Mouse (Mus musculus) forebrain, embryonic 12.5 days (tissue): ENCODE results near the gene Shc2. TPM values are rescaled to one million over a fixed set of nuclear protein-coding genes. Genes with fewer than 3 reads are reported as not detected.

Experiments
- ATAC-seq: fragments of 200-750 bp; cut with Nextera tagmentation; 2 replicates; pipeline ENCODE4 v1.8.0; 2017; ENCODE audit warnings: moderate TSS enrichment; ENCODE audit not compliant: low FRiP score
- H3K27ac ChIP-seq: fragments of 300-500 bp; sonication (generic); 2 replicates; pipeline ENCODE4 v1.5.1; 2016; ENCODE audit warnings: mild to moderate bottlenecking
- H3K27me3 ChIP-seq: fragments of 300-500 bp; sonication (generic); 2 replicates; pipeline ENCODE4 v1.6.1; 2016; ENCODE audit warnings: mild to moderate bottlenecking
- H3K36me3 ChIP-seq: fragments of 300-500 bp; sonication (generic); replicated peaks from 2 replicates; pipeline ENCODE4 v1.6.1; 2016; ENCODE audit warnings: mild to moderate bottlenecking
- H3K4me1 ChIP-seq: fragments of 300-500 bp; sonication (generic); 2 replicates; pipeline ENCODE4 v1.6.1; 2016
- H3K4me2 ChIP-seq: fragments of 300-500 bp; sonication (generic); 2 replicates; pipeline ENCODE4 v1.6.1; 2016; ENCODE audit warnings: mild to moderate bottlenecking, moderate library complexity
- H3K4me3 ChIP-seq: fragments of 300-500 bp; sonication (generic); replicated peaks from 2 replicates; pipeline ENCODE4 v1.5.1; 2016; ENCODE audit warnings: mild to moderate bottlenecking
- H3K9ac ChIP-seq: fragments of 300-500 bp; sonication (generic); 2 replicates; pipeline ENCODE4 v1.6.1; 2016; ENCODE audit warnings: mild to moderate bottlenecking
- H3K9me3 ChIP-seq: fragments of 300-500 bp; sonication (generic); 2 replicates; pipeline ENCODE4 v1.6.1; 2016
- WGBS: fragments of 180-500 bp; shearing (Covaris S2); methylation state at CpG from one replicate; pipeline ENCODE4 v1.1.7; 2016; 5-methylcytosine and 5-hydroxymethylcytosine counted together
- polyA plus RNA-seq: library from polyadenylated mRNA; unstranded; fragments of >200 nt; fragmentation: Nextera tagmentation; extraction: Ambion mirVana; gene quantifications from 2 replicates; pipeline ENCODE4 v1.2.1, GENCODE M21; 2016

Shc2 gene
- polyA plus RNA-seq, 1 experiment from 2014 or later, result 12.7 TPM

- no peak for ATAC-seq
- no peak overlapping the region for H3K4me3 ChIP-seq
- H3K4me2 ChIP-seq, result no peak overlapping the region
- H3K9me3 ChIP-seq, result no peaks in the 10 kb centered on the region
- WGBS, result 91% methylated on average over 10 of the region's 10 CpGs
- H3K9ac ChIP-seq, result no peak overlapping the region
- no peaks in the 10 kb centered on the region for H3K27me3 ChIP-seq
- H3K36me3 ChIP-seq, result no peaks in the 10 kb centered on the region
- no peak overlapping the region for H3K27ac ChIP-seq
- no peaks in the 10 kb centered on the region for H3K4me1 ChIP-seq
Observed at GRCm38 (mm10) chr10:79626156-79626555, 11.6 kb downstream of the Shc2 start.

- WGBS, result 88% methylated on average over 9 of the region's 9 CpGs
- no peaks in the 10 kb centered on the region for H3K36me3 ChIP-seq
- H3K9ac ChIP-seq, result no peak overlapping the region
- no peaks in the 10 kb centered on the region for H3K9me3 ChIP-seq
- no peak overlapping the region for H3K4me2 ChIP-seq
- no peaks in the 10 kb centered on the region for H3K27me3 ChIP-seq
- no peak for ATAC-seq
- no peak overlapping the region for H3K27ac ChIP-seq
- H3K4me1 ChIP-seq, result no peaks in the 10 kb centered on the region
- H3K4me3 ChIP-seq, result no peak overlapping the region
Observed at GRCm38 (mm10) chr10:79625398-79625797, 12.3 kb downstream of the Shc2 start.

GRCm38 (mm10) chr10:79623950-79624349 is 13.8 kb downstream of the Shc2 start:
- no peak for ATAC-seq
- WGBS, result 80% methylated on average over 12 of the region's 12 CpGs
- Histone ChIP-seq H3K36me3 (no peaks in the 10 kb centered on the region), H3K4me1 (no peaks in the 10 kb centered on the region), H3K4me3 (no peak overlapping the region), H3K4me2 (no peak overlapping the region), H3K27ac (no peak overlapping the region), H3K9ac (no peak overlapping the region), H3K27me3 (no peaks in the 10 kb centered on the region), H3K9me3 (no peaks in the 10 kb centered on the region)

GRCm38 (mm10) chr10:79616376-79616775 is 21.3 kb downstream of the Shc2 start:
- Histone ChIP-seq H3K9ac (no peak overlapping the region), H3K27ac (no peak overlapping the region), H3K9me3 (no peaks in the 10 kb centered on the region), H3K4me3 (no peak overlapping the region), H3K27me3 (peaks cover 40% of the 10 kb centered on the region), H3K36me3 (no peaks in the 10 kb centered on the region), H3K4me2 (no peak overlapping the region), H3K4me1 (peaks cover 33% of the 10 kb centered on the region)
- ATAC-seq, result no peak
- 89% methylated on average over 5 of the region's 5 CpGs for WGBS

- no peaks in the 10 kb centered on the region for H3K9me3 ChIP-seq
- H3K36me3 ChIP-seq, result no peaks in the 10 kb centered on the region
- 10% methylated on average over 8 of the region's 8 CpGs for WGBS
- no peak overlapping the region for H3K9ac ChIP-seq
- H3K4me2 ChIP-seq, result no peak overlapping the region
- no peak for ATAC-seq
- H3K27me3 ChIP-seq, result peaks cover 45% of the 10 kb centered on the region
- no peak overlapping the region for H3K27ac ChIP-seq
- H3K4me1 ChIP-seq, result peaks cover 33% of the 10 kb centered on the region
- no peak overlapping the region for H3K4me3 ChIP-seq
Observed at GRCm38 (mm10) chr10:79615860-79616259, 21.9 kb downstream of the Shc2 start.

- no peak overlapping the region for H3K27ac ChIP-seq
- H3K9me3 ChIP-seq, result no peaks in the 10 kb centered on the region
- WGBS, result 73% methylated on average over 1 of the region's 1 CpGs
- H3K9ac ChIP-seq, result no peak overlapping the region
- no peaks in the 10 kb centered on the region for H3K36me3 ChIP-seq
- peaks cover 33% of the 10 kb centered on the region for H3K4me1 ChIP-seq
- H3K4me2 ChIP-seq, result peak overlapping the region; percentile 99
- peaks cover 61% of the 10 kb centered on the region for H3K27me3 ChIP-seq
- no peak for ATAC-seq
- H3K4me3 ChIP-seq, result peak overlapping the region; percentile 55
Observed at GRCm38 (mm10) chr10:79614305-79614643, 23.4 kb downstream of the Shc2 start.

- ATAC-seq, result peak; percentile 87
- peak within 1 kb of the TSS; percentile 58 for H3K9ac ChIP-seq
- no peak within 1 kb of the TSS for H3K27ac ChIP-seq
- H3K9me3 ChIP-seq, result no peaks in the 10 kb centered on the region
- H3K4me2 ChIP-seq, result peak within 1 kb of the TSS; percentile 99
- H3K4me1 ChIP-seq, result peaks cover 33% of the 10 kb centered on the region
- H3K36me3 ChIP-seq, result no peaks in the 10 kb centered on the region
- H3K27me3 ChIP-seq, result peaks cover 65% of the 10 kb centered on the region
- H3K4me3 ChIP-seq, result peak within 1 kb of the TSS; percentile 55
- whole genome bisulfite sequencing, result under 1% methylated on average over 58 of the region's 60 CpGs
Observed at GRCm38 (mm10) chr10:79613578-79614304, 24.0 kb downstream of the Shc2 start, which contains the start of gene C2cd4c. Gene C2cd4c, minus strand, starts transcription at chr10:79614025.

GRCm38 (mm10) chr10:79612192-79613135 is 25.3 kb downstream of the Shc2 start:
- Histone ChIP-seq H3K4me1 (peaks cover 33% of the 10 kb centered on the region), H3K9me3 (no peaks in the 10 kb centered on the region), H3K36me3 (no peaks in the 10 kb centered on the region), H3K27me3 (peaks cover 72% of the 10 kb centered on the region), H3K9ac (peak overlapping the region; percentile 33; the same call in 1 of the 2 replicates), H3K4me3 (peak overlapping the region; percentile 21), H3K27ac (no peak overlapping the region), H3K4me2 (peak overlapping the region; percentile 99)
- 0 out of 2 replicates have a peak, but pooled peaks have one; percentile 28 for ATAC-seq
- WGBS, result 11% methylated on average over 51 of the region's 51 CpGs

- no peak overlapping the region for H3K27ac ChIP-seq
- H3K4me2 ChIP-seq, result no peak overlapping the region
- WGBS, result 29% methylated on average over 5 of the region's 5 CpGs
- H3K4me1 ChIP-seq, result peaks cover 31% of the 10 kb centered on the region
- H3K4me3 ChIP-seq, result no peak overlapping the region
- H3K36me3 ChIP-seq, result no peaks in the 10 kb centered on the region
- ATAC-seq, result no peak
- H3K9ac ChIP-seq, result no peak overlapping the region
- H3K9me3 ChIP-seq, result no peaks in the 10 kb centered on the region
- H3K27me3 ChIP-seq, result peaks cover 78% of the 10 kb centered on the region
Observed at GRCm38 (mm10) chr10:79611296-79611695, 26.4 kb downstream of the Shc2 start.

- peaks cover 67% of the 10 kb centered on the region for H3K27me3 ChIP-seq
- no peak overlapping the region for H3K27ac ChIP-seq
- H3K9ac ChIP-seq, result no peak overlapping the region
- 72% methylated on average over 3 of the region's 3 CpGs for WGBS
- peaks cover 25% of the 10 kb centered on the region for H3K4me1 ChIP-seq
- no peak for ATAC-seq
- H3K4me3 ChIP-seq, result no peak overlapping the region
- no peaks in the 10 kb centered on the region for H3K36me3 ChIP-seq
- no peak overlapping the region for H3K4me2 ChIP-seq
- no peaks in the 10 kb centered on the region for H3K9me3 ChIP-seq
Observed at GRCm38 (mm10) chr10:79609276-79609675, 28.4 kb downstream of the Shc2 start.

GRCm38 (mm10) chr10:79607892-79608291 is 29.8 kb downstream of the Shc2 start:
- no peak overlapping the region for H3K4me3 ChIP-seq
- no peak for ATAC-seq

GRCm38 (mm10) chr10:79606537-79606936 is 31.2 kb downstream of the Shc2 start:
- no peaks in the 10 kb centered on the region for H3K36me3 ChIP-seq
- 65% methylated on average over 4 of the region's 4 CpGs for WGBS
- no peaks in the 10 kb centered on the region for H3K4me1 ChIP-seq
- H3K9me3 ChIP-seq, result no peaks in the 10 kb centered on the region
- ATAC-seq, result no peak
- no peak overlapping the region for H3K9ac ChIP-seq
- no peak overlapping the region for H3K27ac ChIP-seq
- no peak overlapping the region for H3K4me3 ChIP-seq
- no peak overlapping the region for H3K4me2 ChIP-seq
- H3K27me3 ChIP-seq, result peaks cover 40% of the 10 kb centered on the region

More at GRCm38 (mm10) chr10:79607892-79608291, 29.8 kb downstream of the Shc2 start:
- Histone ChIP-seq H3K27me3 (peaks cover 53% of the 10 kb centered on the region), H3K27ac (no peak overlapping the region), H3K9me3 (no peaks in the 10 kb centered on the region), H3K4me1 (peaks cover 12% of the 10 kb centered on the region), H3K4me2 (no peak overlapping the region), H3K9ac (no peak overlapping the region), H3K36me3 (no peaks in the 10 kb centered on the region)
- WGBS, result 44% methylated on average over 2 of the region's 2 CpGs
